Mouse (Mus musculus) liver, postnatal 0 days (tissue): ENCODE measurements at regions not wholly inside any gene's neighbourhood (a gene's known extent, or its start where the extent isn't known, plus 50 kb on each side); places are given as distances from the start of the nearest gene placed in this dataset.

ENCODE experiments used
- ATAC-seq: fragments of 200-750 bp; cut with Nextera tagmentation; 2 replicates; pipeline ENCODE4 v1.8.0; 2017; ENCODE audit warnings: mild to moderate bottlenecking, moderate library complexity
- DNase-seq: peaks from one replicate; pipeline ENCODE4 v3.0.0-alpha.2; 2016
- H3K27ac ChIP-seq: fragments of 300-500 bp; sonication (generic); 2 replicates; pipeline ENCODE4 v1.5.1; 2014; ENCODE audit warnings: antibody characterized with exemption, moderate library complexity, mild to moderate bottlenecking, low read depth
- H3K27me3 ChIP-seq: fragments of 300-500 bp; sonication (generic); 2 replicates; pipeline ENCODE4 v1.6.1; 2014; ENCODE audit warnings: low read length, control low read depth, mixed read lengths; ENCODE audit not compliant: insufficient read depth
- H3K36me3 ChIP-seq: fragments of 300-500 bp; sonication (generic); replicated peaks from 2 replicates; pipeline ENCODE4 v1.6.1; 2014; ENCODE audit warnings: mild to moderate bottlenecking, control low read depth, low read length, moderate library complexity, mixed read lengths; ENCODE audit not compliant: insufficient read depth
- H3K4me1 ChIP-seq: fragments of 300-500 bp; sonication (generic); 2 replicates; pipeline ENCODE4 v1.6.1; 2014; ENCODE audit warnings: antibody characterized with exemption, mild to moderate bottlenecking, control low read depth; ENCODE audit not compliant: insufficient read depth
- H3K4me2 ChIP-seq: fragments of 300-500 bp; sonication (generic); 2 replicates; pipeline ENCODE4 v1.6.1; 2014; ENCODE audit warnings: low read depth, mild to moderate bottlenecking, low read length, moderate library complexity, mixed read lengths
- H3K4me3 ChIP-seq: fragments of 300-500 bp; sonication (generic); 2 replicates; pipeline ENCODE4 v1.5.1; 2014; ENCODE audit warnings: low read depth, low read length
- H3K9ac ChIP-seq: fragments of 300-500 bp; sonication (generic); replicated peaks from 2 replicates; pipeline ENCODE4 v1.6.1; 2014; ENCODE audit warnings: mild to moderate bottlenecking, moderate library complexity
- H3K9me3 ChIP-seq: fragments of 300-500 bp; sonication (generic); 2 replicates; pipeline ENCODE4 v1.6.1; 2016; ENCODE audit warnings: mild to moderate bottlenecking, control low read depth, low read length, mixed read lengths
- CTCF ChIP-seq: sonication (generic); IDR thresholded peaks from 2 replicates; pipeline ENCODE4 v1.5.1; 2016; ENCODE audit warnings: antibody characterized with exemption, low read depth
- EP300 ChIP-seq: IDR thresholded peaks from 2 replicates; pipeline ENCODE4 v1.6.1; 2016; ENCODE audit warnings: antibody characterized with exemption, low read depth, mild to moderate bottlenecking
- WGBS: fragments of 180-500 bp; shearing (Covaris S2); extraction: QIAGEN DNeasy Blood & Tissue Kit; methylation state at CpG from one replicate; pipeline ENCODE4 v1.1.7; 2014; ENCODE audit not compliant: insufficient replicate concordance; 5-methylcytosine and 5-hydroxymethylcytosine counted together

DNA sequence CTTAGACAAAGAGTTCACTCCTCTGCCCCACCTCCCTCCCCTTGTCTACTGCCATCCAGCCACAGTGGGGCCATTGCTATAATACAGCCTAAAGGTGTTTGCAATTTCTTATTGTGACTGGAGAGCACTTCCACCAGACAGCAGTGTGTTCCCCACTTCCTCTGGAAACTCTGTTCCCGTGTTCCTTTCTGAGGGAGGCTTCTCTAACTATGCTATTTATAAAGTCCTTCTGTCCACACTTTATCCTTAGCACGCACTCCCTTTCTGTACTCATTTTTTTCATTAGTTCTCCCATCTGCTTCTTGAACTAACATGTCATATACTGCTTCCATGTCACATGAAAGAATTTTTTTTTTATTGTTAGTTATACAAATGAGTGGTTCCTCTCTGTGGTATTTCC lies 52.0 kb upstream of the 4930432M17Rik start:
- no peak overlapping the region for H3K9ac ChIP-seq
- 46% methylated on average over 2 of the region's 2 CpGs for WGBS
- TF ChIP-seq CTCF (no peak), EP300 (no peak)
- no peaks in the 10 kb centered on the region for H3K9me3 ChIP-seq
- no peaks in the 10 kb centered on the region for H3K36me3 ChIP-seq
- no peak overlapping the region for H3K4me3 ChIP-seq
- no peak overlapping the region for H3K4me2 ChIP-seq
- no peak for ATAC-seq
- no peaks in the 10 kb centered on the region for H3K4me1 ChIP-seq
- no peak for DNase-seq
- H3K27ac ChIP-seq, result no peak overlapping the region
- no peaks in the 10 kb centered on the region for H3K27me3 ChIP-seq

DNA sequence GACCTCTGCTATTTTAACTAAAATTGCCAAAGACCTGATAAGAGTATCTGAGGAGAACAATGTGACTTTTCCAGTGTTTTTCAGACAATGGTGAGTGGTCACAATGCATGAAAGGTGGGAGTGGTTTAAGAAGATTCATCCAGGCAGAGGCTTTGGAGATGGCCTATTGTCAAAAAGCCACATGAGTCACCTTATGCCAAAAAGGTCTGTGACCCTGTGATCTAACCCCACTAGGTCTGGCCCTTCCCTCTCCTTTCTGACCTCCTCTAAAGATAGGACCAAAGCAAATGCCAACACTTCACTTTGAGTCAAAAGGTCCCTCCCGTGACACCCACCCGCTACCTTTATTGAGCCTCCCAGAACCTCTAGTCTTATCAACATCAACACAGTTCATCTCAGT lies 52.4 kb upstream of the 4930432M17Rik start:
- Histone ChIP-seq H3K4me1 (no peaks in the 10 kb centered on the region), H3K4me2 (no peak overlapping the region), H3K36me3 (no peaks in the 10 kb centered on the region), H3K9me3 (no peaks in the 10 kb centered on the region), H3K27me3 (no peaks in the 10 kb centered on the region), H3K9ac (no peak overlapping the region), H3K4me3 (no peak overlapping the region), H3K27ac (no peak overlapping the region)
- ATAC-seq (no peak), DNase-seq (no peak)
- 63% methylated on average over 2 of the region's 2 CpGs for WGBS
- TF ChIP-seq EP300 (no peak), CTCF (no peak)

DNA sequence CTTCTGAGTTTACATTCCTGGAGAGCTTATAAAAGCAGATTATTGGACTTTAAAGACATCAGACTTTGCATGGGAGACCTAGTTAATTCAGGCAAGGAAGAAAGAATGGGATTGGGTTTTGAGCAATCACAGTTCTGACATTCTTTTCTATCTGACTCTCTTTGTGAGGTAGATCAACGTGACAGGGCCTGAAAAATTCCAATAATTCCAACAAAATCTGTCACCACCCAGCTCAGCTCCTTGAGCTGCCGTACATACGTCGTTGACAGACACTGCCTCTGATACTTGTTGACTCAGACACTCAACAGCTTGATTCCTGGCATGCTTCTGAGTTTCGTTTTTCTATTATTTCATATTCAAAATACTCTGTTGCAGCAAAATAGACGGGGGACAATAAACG lies 53.2 kb upstream of the 4930432M17Rik start:
- no peak overlapping the region for H3K4me3 ChIP-seq
- WGBS, result 65% methylated on average over 7 of the region's 7 CpGs
- H3K4me1 ChIP-seq, result no peaks in the 10 kb centered on the region
- no peak for DNase-seq
- H3K9ac ChIP-seq, result no peak overlapping the region
- no peak overlapping the region for H3K4me2 ChIP-seq
- no peaks in the 10 kb centered on the region for H3K27me3 ChIP-seq
- no peaks in the 10 kb centered on the region for H3K36me3 ChIP-seq
- no peak overlapping the region for H3K27ac ChIP-seq
- no peaks in the 10 kb centered on the region for H3K9me3 ChIP-seq
- TF ChIP-seq EP300, result no peak
- TF ChIP-seq CTCF, result no peak
- ATAC-seq, result no peak

DNA sequence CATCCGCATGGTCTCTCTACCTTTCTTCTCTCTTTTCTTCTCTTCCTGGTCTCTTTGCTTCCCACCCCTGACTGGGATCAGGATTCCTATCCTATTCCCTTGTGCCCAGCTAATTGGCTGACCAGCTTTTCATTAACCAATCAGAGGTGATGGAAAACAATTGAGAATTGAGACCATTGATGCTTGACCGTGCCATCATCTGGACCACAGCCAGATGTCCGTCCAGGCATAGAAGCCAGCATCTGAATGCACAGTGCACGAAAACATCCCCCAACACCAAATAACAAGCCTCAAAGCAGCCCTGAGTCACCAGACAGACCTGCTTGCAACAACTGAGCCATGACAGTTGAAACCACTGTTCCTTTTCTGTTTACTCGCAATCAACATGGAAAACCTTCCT lies 54.5 kb upstream of the 4930432M17Rik start:
- Histone ChIP-seq H3K36me3 (no peaks in the 10 kb centered on the region), H3K4me2 (no peak overlapping the region), H3K4me1 (no peaks in the 10 kb centered on the region), H3K4me3 (no peak overlapping the region), H3K27ac (no peak overlapping the region), H3K9ac (no peak overlapping the region), H3K9me3 (no peaks in the 10 kb centered on the region), H3K27me3 (no peaks in the 10 kb centered on the region)
- TF ChIP-seq CTCF (no peak), EP300 (no peak)
- ATAC-seq (no peak), DNase-seq (no peak)
- 84% methylated on average over 5 of the region's 5 CpGs for WGBS

DNA sequence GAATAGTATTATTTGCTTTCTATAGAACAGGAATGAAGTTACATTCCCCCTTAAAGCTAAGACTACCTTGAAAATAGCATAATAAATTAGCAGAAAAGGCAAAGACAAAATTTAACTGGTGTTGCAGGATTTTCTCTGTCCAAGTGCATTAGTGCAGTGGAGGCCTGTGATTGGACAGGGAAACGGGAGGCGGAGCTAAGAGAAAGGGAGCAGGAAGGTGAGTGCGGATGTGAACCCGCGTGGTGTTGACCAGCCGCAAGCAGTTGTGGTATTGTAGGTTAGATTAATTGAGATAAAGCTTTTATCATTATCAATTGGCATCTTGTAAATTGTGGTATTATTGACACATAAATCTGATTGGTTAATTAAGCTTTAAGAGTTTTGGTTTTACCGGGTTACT lies 55.8 kb upstream of the 4930432M17Rik start:
- TF ChIP-seq EP300 (no peak), CTCF (no peak)
- WGBS, result 77% methylated on average over 7 of the region's 7 CpGs

DNA sequence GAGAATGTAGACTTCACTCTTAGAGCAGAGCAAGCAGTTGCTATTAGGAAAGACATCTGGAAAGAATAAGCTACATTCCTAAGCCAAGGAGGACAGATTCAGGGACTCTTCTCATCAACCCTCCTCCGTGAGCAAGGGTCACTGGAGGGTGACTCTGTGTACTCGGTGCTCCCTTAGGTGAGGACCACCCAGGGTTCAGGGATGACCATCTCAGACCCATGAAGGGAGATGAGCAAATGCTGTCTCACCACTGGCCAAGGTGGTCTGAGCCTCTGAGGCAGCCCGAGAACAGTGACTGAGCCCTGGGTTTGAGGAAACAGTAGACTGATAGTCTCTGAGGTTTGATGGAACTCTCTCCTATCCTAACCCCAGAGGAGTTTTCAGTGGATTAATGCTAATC lies 57.3 kb upstream of the 4930432M17Rik start:
- 77% methylated on average over 3 of the region's 3 CpGs for WGBS
- no peak for ATAC-seq
- H3K9ac ChIP-seq, result no peak overlapping the region

More for the DNA sequence above, 55.8 kb upstream of the 4930432M17Rik start:
- no peaks in the 10 kb centered on the region for H3K36me3 ChIP-seq
- no peak for DNase-seq
- no peak for ATAC-seq
- H3K4me3 ChIP-seq, result no peak overlapping the region
- H3K27ac ChIP-seq, result no peak overlapping the region
- no peak overlapping the region for H3K9ac ChIP-seq
- no peaks in the 10 kb centered on the region for H3K9me3 ChIP-seq
- H3K4me2 ChIP-seq, result no peak overlapping the region
- H3K27me3 ChIP-seq, result no peaks in the 10 kb centered on the region
- H3K4me1 ChIP-seq, result no peaks in the 10 kb centered on the region

DNA sequence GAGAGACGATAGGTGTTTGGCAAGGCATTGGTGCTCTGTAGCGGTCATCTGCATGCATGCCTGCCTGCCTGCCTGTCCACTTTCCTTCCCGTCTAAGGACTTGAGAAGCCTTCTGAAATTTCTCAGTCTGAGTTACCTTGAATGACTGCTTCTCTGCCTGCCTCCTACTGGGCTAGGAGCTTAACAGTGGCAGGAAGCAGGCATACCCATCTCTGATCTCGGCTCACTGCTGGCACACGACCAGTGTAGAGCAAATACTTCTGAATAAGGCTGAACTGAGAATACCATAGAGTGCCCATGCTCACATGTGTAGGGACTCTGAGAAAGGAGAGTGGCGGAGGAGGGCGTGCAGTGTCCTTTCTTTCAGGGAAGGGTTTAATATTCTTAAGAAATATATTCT lies 60.7 kb upstream of the 4930432M17Rik start:
- Histone ChIP-seq H3K9ac (no peak overlapping the region), H3K36me3 (no peaks in the 10 kb centered on the region), H3K9me3 (no peaks in the 10 kb centered on the region), H3K27ac (no peak overlapping the region), H3K27me3 (no peaks in the 10 kb centered on the region), H3K4me3 (no peak overlapping the region), H3K4me1 (no peaks in the 10 kb centered on the region), H3K4me2 (no peak overlapping the region)
- TF ChIP-seq EP300 (no peak), CTCF (no peak)
- no peak for DNase-seq
- no peak for ATAC-seq
- WGBS, result 74% methylated on average over 7 of the region's 7 CpGs

More for the DNA sequence above, 57.3 kb upstream of the 4930432M17Rik start:
- H3K4me1 ChIP-seq, result no peaks in the 10 kb centered on the region
- DNase-seq, result no peak
- no peak overlapping the region for H3K4me2 ChIP-seq
- no peak overlapping the region for H3K27ac ChIP-seq
- H3K27me3 ChIP-seq, result no peaks in the 10 kb centered on the region
- no peaks in the 10 kb centered on the region for H3K36me3 ChIP-seq
- H3K4me3 ChIP-seq, result no peak overlapping the region
- TF ChIP-seq CTCF (no peak), EP300 (no peak)
- no peaks in the 10 kb centered on the region for H3K9me3 ChIP-seq
